Mouse (Mus musculus) kidney, postnatal 0 days (tissue): ENCODE measurements around the gene Smarca4. TPM values are rescaled to one million over a fixed set of nuclear protein-coding genes. Genes with fewer than 3 reads are reported as not detected.
"Not testable (repeated sequence)": the region's sequence is repeated elsewhere in the genome, so short reads cannot be mapped to it uniquely, and the experiment has no call there.

ENCODE experiments used
- ATAC-seq: fragments of 200-750 bp; cut with Nextera tagmentation; replicated peaks from 2 replicates; pipeline ENCODE4 v1.8.0; 2017; ENCODE audit warnings: low read depth, moderate number of reproducible peaks, moderate TSS enrichment, moderate library complexity; ENCODE audit not compliant: low FRiP score
- DNase-seq: peaks from one replicate; pipeline ENCODE4 v3.0.0-alpha.2; 2016; ENCODE audit warnings: low spot score
- H3K27ac ChIP-seq: fragments of 300-500 bp; sonication (generic); 2 replicates; pipeline ENCODE4 v1.5.1; 2014; ENCODE audit warnings: mild to moderate bottlenecking
- H3K27me3 ChIP-seq: fragments of 300-500 bp; sonication (generic); 2 replicates; pipeline ENCODE4 v1.6.1; 2014; ENCODE audit warnings: low read length, mixed read lengths; ENCODE audit not compliant: insufficient read depth
- H3K36me3 ChIP-seq: fragments of 300-500 bp; sonication (generic); 2 replicates; pipeline ENCODE4 v1.6.1; 2014; ENCODE audit warnings: low read length, mixed read lengths; ENCODE audit not compliant: insufficient read depth
- H3K4me1 ChIP-seq: fragments of 300-500 bp; sonication (generic); replicated peaks from 2 replicates; pipeline ENCODE4 v1.6.1; 2014; ENCODE audit warnings: antibody characterized with exemption, low read length, mixed read lengths; ENCODE audit not compliant: insufficient read depth
- H3K4me2 ChIP-seq: fragments of 300-500 bp; sonication (generic); 2 replicates; pipeline ENCODE4 v1.6.1; 2014; ENCODE audit warnings: mild to moderate bottlenecking, low read length, moderate library complexity, mixed read lengths
- H3K4me3 ChIP-seq: fragments of 300-500 bp; sonication (generic); replicated peaks from 2 replicates; pipeline ENCODE4 v1.5.1; 2014; ENCODE audit warnings: low read depth, low read length
- H3K9ac ChIP-seq: fragments of 300-500 bp; sonication (generic); 2 replicates; pipeline ENCODE4 v1.6.1; 2014; ENCODE audit warnings: low read depth, low read length
- H3K9me3 ChIP-seq: fragments of 300-500 bp; sonication (generic); replicated peaks from 2 replicates; pipeline ENCODE4 v1.6.1; 2016; ENCODE audit warnings: low read length, inconsistent platforms, mixed read lengths
- CTCF ChIP-seq: IDR thresholded peaks from 2 replicates; pipeline ENCODE4 v1.5.1; 2016; ENCODE audit warnings: antibody characterized with exemption, low read depth, mild to moderate bottlenecking, moderate library complexity
- WGBS: fragments of 180-500 bp; shearing (Covaris S2); extraction: QIAGEN DNeasy Blood & Tissue Kit; methylation state at CpG from one replicate; pipeline ENCODE4 v1.1.7; 2014; 5-methylcytosine and 5-hydroxymethylcytosine counted together
- polyA plus RNA-seq: library from polyadenylated mRNA; unstranded; fragments of >200 nt; fragmentation: Nextera tagmentation; extraction: Ambion mirVana; gene quantifications from 2 replicates; pipeline ENCODE4 v1.2.1, GENCODE M21; 2015

The Smarca4 gene
- polyA plus RNA-seq, 1 experiment from 2014 or later, result 41.7 TPM

DNA sequence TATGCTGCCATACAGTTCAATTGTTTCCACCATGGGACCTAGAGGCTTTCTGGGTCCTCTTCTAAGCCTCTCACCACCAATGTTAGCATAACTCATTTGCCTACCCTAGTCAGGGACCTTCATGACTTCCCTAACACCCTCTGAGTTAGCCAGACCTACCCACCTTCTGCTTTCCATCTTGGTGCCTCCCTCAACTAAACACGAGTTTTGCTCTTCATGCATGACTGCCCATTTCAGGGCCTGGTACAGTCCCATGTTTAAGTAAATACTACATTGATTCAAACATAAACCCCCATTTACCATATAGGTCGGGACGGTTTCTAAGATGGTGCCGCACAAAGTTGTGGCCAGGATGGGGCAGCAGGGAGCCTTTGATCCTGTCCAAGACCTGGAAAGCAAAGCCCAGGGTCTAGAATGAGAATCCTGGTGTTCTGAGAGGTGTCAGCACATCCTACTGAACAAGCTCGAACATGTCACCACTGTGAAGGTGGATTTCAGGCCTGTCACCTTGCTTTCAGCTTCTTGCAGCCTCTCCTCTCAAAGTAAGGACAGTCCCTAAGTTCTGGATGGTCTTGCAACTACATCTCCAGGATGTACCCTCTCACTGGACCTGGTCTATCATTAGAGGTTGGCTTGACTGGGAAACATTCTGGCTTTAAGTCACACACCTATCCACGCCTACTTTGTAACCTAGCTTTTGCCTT is 24.7 kb upstream of the Smarca4 start:
- Histone ChIP-seq H3K27ac (no peak overlapping the region), H3K9ac (0 out of 2 replicates have a peak overlapping the region, but pooled peaks have one; percentile 90), H3K4me2 (0 out of 2 replicates have a peak overlapping the region, but pooled peaks have one; percentile 93), H3K9me3 (no peaks in the 10 kb centered on the region), H3K4me1 (peaks cover 17% of the 10 kb centered on the region), H3K4me3 (no peak overlapping the region), H3K36me3 (peaks cover 39% of the 10 kb centered on the region), H3K27me3 (no peaks in the 10 kb centered on the region)
- ATAC-seq (no peak), DNase-seq (no peak)
- no peak for TF ChIP-seq CTCF
- 73% methylated on average over 6 of the region's 6 CpGs for WGBS

DNA sequence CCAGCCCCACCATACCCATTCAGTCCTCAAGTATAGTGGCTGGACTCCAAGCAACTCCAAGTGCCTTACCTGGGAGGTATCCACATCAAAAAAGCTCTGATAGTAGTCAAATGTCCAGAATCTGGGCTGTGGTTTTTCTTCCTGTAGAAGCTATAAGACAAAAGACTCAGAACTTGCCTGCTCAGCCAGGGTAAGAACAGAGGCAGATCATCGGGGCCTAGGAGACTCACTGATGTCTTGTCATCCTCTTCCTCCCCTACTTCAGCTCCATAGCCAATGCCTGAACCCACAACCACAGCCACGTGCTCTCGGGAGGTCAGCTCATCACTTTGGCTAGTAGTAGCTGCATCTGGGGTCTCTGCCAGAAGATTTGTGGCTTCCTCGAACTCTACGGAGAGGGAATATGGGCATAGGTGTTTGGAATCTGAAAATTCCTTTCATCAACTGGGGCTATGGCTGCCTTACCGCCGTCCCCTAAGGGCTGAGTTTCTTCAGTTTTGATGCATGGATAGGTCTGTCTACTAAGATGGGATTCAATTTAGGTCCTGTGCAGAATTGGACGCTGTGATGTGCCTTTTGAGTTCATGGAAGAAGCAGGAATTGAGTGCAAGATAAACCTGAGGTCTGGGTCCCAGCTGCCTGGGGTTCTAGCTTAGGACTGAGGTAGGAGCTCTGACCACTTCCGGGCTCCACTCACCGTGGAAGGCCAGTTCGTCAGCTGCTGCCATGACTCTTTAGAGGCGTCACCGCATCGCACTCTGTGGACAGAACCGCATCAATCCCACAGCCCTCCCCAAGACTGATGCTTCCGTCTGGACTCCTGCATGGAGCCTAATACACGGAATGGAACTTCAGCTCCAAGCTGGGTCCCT is 23.9 kb upstream of the Smarca4 start:
- H3K36me3 ChIP-seq, result peaks cover 31% of the 10 kb centered on the region
- DNase-seq, result no peak

DNA sequence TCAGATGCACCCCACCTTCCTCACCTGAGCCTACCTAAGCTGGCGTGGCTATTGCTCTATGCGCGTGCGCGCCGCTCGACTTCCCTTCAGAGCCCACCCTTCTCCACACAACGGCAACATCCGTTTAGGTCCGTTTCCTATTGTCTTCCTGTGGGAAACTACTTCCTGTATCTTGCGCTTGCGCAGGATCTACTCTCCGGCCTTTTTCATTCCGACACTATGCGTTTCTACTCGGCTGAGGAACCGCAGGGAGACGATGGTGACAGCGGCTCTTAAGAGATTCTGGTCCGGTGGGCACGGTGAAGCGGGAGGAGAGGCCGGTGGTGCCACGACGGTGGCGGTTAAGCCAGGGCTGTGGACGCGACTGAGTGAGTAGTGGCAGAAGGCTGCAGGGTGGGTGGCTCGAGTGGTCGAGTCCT is 23.3 kb upstream of the Smarca4 start, which contains the start of the genes Timm29 and Yipf2:
TSS of gene Timm29 (plus strand) at position 20 of the 419 bp plus-strand sequence.
TSS of gene Yipf2 (minus strand) at position 126 of the 419 bp plus-strand sequence.
- H3K36me3 ChIP-seq, result peaks cover 25% of the 10 kb centered on the region
- no peak for TF ChIP-seq CTCF
- peak; percentile 89 for ATAC-seq

More for the DNA sequence above, 23.9 kb upstream of the Smarca4 start:
- H3K27me3 ChIP-seq, result no peaks in the 10 kb centered on the region
- H3K27ac ChIP-seq, result peak overlapping the region; percentile 91
- H3K4me2 ChIP-seq, result peak overlapping the region; percentile 93
- WGBS, result 18% methylated on average over 17 of the region's 17 CpGs
- H3K4me1 ChIP-seq, result peaks cover 17% of the 10 kb centered on the region
- no peak for ATAC-seq
- TF ChIP-seq CTCF, result no peak
- peak overlapping the region; percentile 98 for H3K4me3 ChIP-seq
- H3K9me3 ChIP-seq, result no peaks in the 10 kb centered on the region
- H3K9ac ChIP-seq, result peak overlapping the region; percentile 90

DNA sequence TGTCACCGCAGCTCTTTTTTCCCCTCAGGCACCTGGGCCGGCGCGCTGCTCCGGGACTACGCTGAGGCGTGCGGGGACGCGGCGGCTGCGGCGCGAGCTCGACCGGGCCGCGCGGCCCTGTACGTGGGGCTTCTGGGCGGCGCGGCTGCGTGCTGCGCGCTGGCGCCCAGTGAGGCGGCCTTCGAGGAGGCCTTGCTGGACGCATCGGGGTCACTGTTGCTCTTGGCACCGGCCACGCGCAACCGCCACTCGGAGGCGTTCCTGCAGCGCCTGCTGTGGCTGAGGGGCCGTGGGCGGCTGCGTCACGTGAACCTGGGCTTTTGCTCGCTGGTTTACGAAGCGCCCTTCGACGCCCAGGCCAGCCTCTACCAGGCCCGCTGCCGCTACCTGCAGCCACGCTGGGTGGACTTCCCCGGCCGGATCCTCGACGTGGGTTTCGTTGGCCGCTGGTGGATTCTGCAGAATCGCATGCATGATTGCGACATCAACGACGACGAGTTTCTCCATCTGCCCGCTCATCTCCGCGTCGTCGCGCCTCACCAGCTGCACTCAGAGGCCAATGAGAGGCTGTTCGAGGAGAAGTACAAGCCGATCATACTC is 22.7 kb upstream of the Smarca4 start:
- Histone ChIP-seq H3K4me1 (peaks cover 17% of the 10 kb centered on the region), H3K4me2 (peak overlapping the region; percentile 93), H3K36me3 (peaks cover 20% of the 10 kb centered on the region), H3K4me3 (peak overlapping the region; percentile 98), H3K27ac (peak overlapping the region; percentile 91), H3K9me3 (no peaks in the 10 kb centered on the region), H3K9ac (peak overlapping the region; percentile 90), H3K27me3 (no peaks in the 10 kb centered on the region)
- ATAC-seq (peak; percentile 60), DNase-seq (peak; percentile 43)
- WGBS, result under 1% methylated on average over 61 of the region's 69 CpGs
- TF ChIP-seq CTCF, result no peak

More for the DNA sequence above, 23.3 kb upstream of the Smarca4 start, which contains the start of the genes Timm29 and Yipf2:
- H3K4me3 ChIP-seq, result peak within 1 kb of the TSS; percentile 98
- peak; percentile 99 for DNase-seq
- H3K9me3 ChIP-seq, result no peaks in the 10 kb centered on the region
- peaks cover 17% of the 10 kb centered on the region for H3K4me1 ChIP-seq
- peak within 1 kb of the TSS; percentile 91 for H3K27ac ChIP-seq
- no peaks in the 10 kb centered on the region for H3K27me3 ChIP-seq
- WGBS, result 0% methylated on average over 30 of the region's 30 CpGs
- peak within 1 kb of the TSS; percentile 93 for H3K4me2 ChIP-seq
- H3K9ac ChIP-seq, result peak within 1 kb of the TSS; percentile 90

DNA sequence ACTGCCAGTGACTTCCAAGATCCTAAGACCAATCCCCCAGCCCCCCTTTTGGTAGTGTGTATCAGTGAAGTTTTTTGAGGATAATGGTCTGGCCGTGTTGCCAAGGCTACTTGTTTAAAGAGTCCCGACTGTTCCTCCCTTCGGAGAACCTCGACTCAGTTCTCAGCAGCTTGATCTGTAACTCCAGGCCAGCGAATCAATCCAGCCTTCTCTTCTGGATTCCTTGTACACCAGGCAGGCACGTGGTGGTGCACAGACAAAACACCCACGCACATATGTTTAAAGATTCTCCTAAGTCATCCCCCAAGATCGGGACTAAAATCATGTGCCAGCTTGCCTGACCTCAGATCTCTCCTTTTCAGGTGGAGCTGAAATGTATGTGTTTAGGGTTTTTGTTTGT is 21.6 kb upstream of the Smarca4 start:
- not testable (repeated sequence) for H3K36me3 ChIP-seq, H3K9me3 ChIP-seq, H3K27ac ChIP-seq, H3K4me3 ChIP-seq, H3K9ac ChIP-seq, ATAC-seq, DNase-seq, H3K27me3 ChIP-seq
- H3K4me2 ChIP-seq, result peak overlapping the region; percentile 93; the same call in 1 of the 2 replicates
- 85% methylated on average over 8 of the region's 8 CpGs for WGBS
- H3K4me1 ChIP-seq, result peaks cover 17% of the 10 kb centered on the region

DNA sequence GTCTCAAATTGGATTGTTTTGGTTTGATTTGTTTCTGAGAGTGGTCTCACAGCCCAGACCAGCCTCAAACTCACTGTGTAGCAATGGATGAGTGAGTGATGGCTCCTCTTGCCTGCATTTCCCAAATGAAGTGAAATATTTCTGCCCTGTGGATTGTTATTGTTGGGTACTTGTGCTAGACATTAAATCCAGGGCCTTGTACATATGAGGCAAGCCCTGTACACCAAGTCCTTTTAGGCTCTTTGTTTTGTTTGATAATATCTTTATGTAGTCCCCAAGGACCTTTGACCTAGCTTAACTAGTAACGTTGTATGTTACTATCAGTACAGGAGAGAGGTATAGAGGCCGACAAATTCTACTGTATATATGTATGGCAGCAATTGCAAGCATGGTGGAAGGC is 21.1 kb upstream of the Smarca4 start:
- 75% methylated on average over 2 of the region's 2 CpGs for WGBS
- Histone ChIP-seq H3K4me2 (no peak overlapping the region), H3K27ac (no peak overlapping the region), H3K27me3 (no peaks in the 10 kb centered on the region), H3K9me3 (no peaks in the 10 kb centered on the region), H3K36me3 (peaks cover 3% of the 10 kb centered on the region; the same call in 1 of the 2 replicates), H3K4me1 (peaks cover 17% of the 10 kb centered on the region), H3K9ac (no peak overlapping the region), H3K4me3 (no peak overlapping the region)
- no peak for ATAC-seq
- DNase-seq, result no peak
- TF ChIP-seq CTCF, result no peak
